Mouse (Mus musculus) gastrocnemius, adult 2 months (tissue): Measurements from ENCODE around the gene Olfr1442. TPM values are rescaled to one million over a fixed set of nuclear protein-coding genes. Genes with fewer than 3 reads are reported as not detected.
"Not testable (repeated sequence)": the region's sequence is repeated elsewhere in the genome, so short reads cannot be mapped to it uniquely, and the experiment has no call there.

ENCODE experiments used
- DNase-seq: peaks from one replicate; pipeline ENCODE4 v3.0.0; 2022
- H3K27ac ChIP-seq: fragments of 200-600 bp; 2 replicates; pipeline ENCODE4 v1.8.1; 2022; ENCODE audit warnings: mild to moderate bottlenecking
- H3K4me3 ChIP-seq: fragments of 200-600 bp; 2 replicates; pipeline ENCODE4 v1.8.1; 2022; ENCODE audit warnings: mild to moderate bottlenecking, moderate library complexity
- CTCF ChIP-seq: fragments of 200-600 bp; IDR thresholded peaks from 2 replicates; pipeline ENCODE4 v1.8.1; 2022; ENCODE audit warnings: antibody characterized with exemption, mild to moderate bottlenecking, moderate library complexity
- intact Hi-C: fragments of 180-260 bp; cut with DNase I; formaldehyde crosslinking; loops from one replicate; pipeline ENCODE4 v1.15.1; 2025
- long read RNA-seq, 2 experiments: library from polyadenylated mRNA; stranded (forward); transcript quantifications; one replicate each; pipeline ENCODE4 v2.0.0; 2021
- total RNA-seq, 2 experiments: library from RNA; stranded (reverse); gene quantifications; 2 replicates each; pipeline ENCODE4 v1.2.3; 2021

Gene Olfr1442
- total RNA-seq, result not detected
- long read RNA-seq, experiment 1, result 0 reads
- long read RNA-seq, experiment 2, result 0 reads

- TF ChIP-seq CTCF, result no peak
These were observed at the start of gene Olfr1442 for GRCm38 (mm10) chr19:12670139-12670538. Gene Olfr1442, plus strand, starts transcription at chr19:12670439.

GRCm38 (mm10) chr19:12633176-12633575, 37.1 kb upstream of the Olfr1442 start, which contains the start of gene Glyat:
Gene Glyat, plus strand, starts transcription at chr19:12633308.
- intact Hi-C loops, result no loop called here
- no peak for TF ChIP-seq CTCF
- Histone ChIP-seq H3K27ac (no peak within 1 kb of the TSS), H3K4me3 (no peak within 1 kb of the TSS)
- DNase-seq, result no peak

More at GRCm38 (mm10) chr19:12670139-12670538, at the start of gene Olfr1442:
- H3K27ac ChIP-seq, result no peak within 1 kb of the TSS
- intact Hi-C loops, result no loop called here
- no peak within 1 kb of the TSS for H3K4me3 ChIP-seq
- DNase-seq, result no peak

GRCm38 (mm10) chr19:12634259-12634658, 36.0 kb upstream of the Olfr1442 start:
- no peak for TF ChIP-seq CTCF
- no peak for DNase-seq
- intact Hi-C loops, result no loop called here
- H3K4me3 ChIP-seq, result no peak overlapping the region
- H3K27ac ChIP-seq, result no peak overlapping the region

- no peak for DNase-seq
- Histone ChIP-seq H3K27ac (no peak overlapping the region), H3K4me3 (no peak overlapping the region)
- intact Hi-C loops, result no loop called here
- no peak for TF ChIP-seq CTCF
These were observed 35.3 kb upstream of the Olfr1442 start for GRCm38 (mm10) chr19:12634963-12635362.

GRCm38 (mm10) chr19:12636863-12637262, 33.4 kb upstream of the Olfr1442 start:
- TF ChIP-seq CTCF, result no peak
- H3K4me3 ChIP-seq, result no peak overlapping the region
- intact Hi-C loops, result no loop called here
- H3K27ac ChIP-seq, result no peak overlapping the region
- DNase-seq, result no peak

GRCm38 (mm10) chr19:12638049-12638448, 32.2 kb upstream of the Olfr1442 start:
- TF ChIP-seq CTCF, result no peak
- no peak for DNase-seq
- intact Hi-C loops, result no loop called here

GRCm38 (mm10) chr19:12649511-12649910, 20.7 kb upstream of the Olfr1442 start:
- H3K27ac ChIP-seq, result no peak overlapping the region
- no peak for DNase-seq
- TF ChIP-seq CTCF, result no peak
- intact Hi-C loops, result no loop called here
- no peak overlapping the region for H3K4me3 ChIP-seq

More at GRCm38 (mm10) chr19:12638049-12638448, 32.2 kb upstream of the Olfr1442 start:
- no peak overlapping the region for H3K27ac ChIP-seq
- no peak overlapping the region for H3K4me3 ChIP-seq

- intact Hi-C loops, result no loop called here
- no peak for DNase-seq
- H3K4me3 ChIP-seq, result no peak overlapping the region
- no peak overlapping the region for H3K27ac ChIP-seq
- no peak for TF ChIP-seq CTCF
These were observed 4.1 kb upstream of the Olfr1442 start for GRCm38 (mm10) chr19:12666156-12666555.

GRCm38 (mm10) chr19:12668601-12669000, 1.6 kb upstream of the Olfr1442 start:
- DNase-seq, H3K27ac ChIP-seq, intact Hi-C loops, H3K4me3 ChIP-seq: not testable (repeated sequence)

GRCm38 (mm10) chr19:12671051-12671450, 812 bp downstream of the Olfr1442 start:
- no peak overlapping the region for H3K4me3 ChIP-seq
- intact Hi-C loops, result no loop called here
- TF ChIP-seq CTCF, result no peak
- DNase-seq, result no peak
- no peak overlapping the region for H3K27ac ChIP-seq

GRCm38 (mm10) chr19:12677812-12678211, 7.6 kb downstream of the Olfr1442 start, which contains the start of gene Olfr1443:
Gene Olfr1443, plus strand, starts transcription at chr19:12678112.
- intact Hi-C loops, result no loop called here
- DNase-seq, result no peak
- no peak for TF ChIP-seq CTCF

GRCm38 (mm10) chr19:12684638-12685037, 14.4 kb downstream of the Olfr1442 start:
- DNase-seq, result no peak
- no peak overlapping the region for H3K27ac ChIP-seq
- intact Hi-C loops, result no loop called here
- H3K4me3 ChIP-seq, result no peak overlapping the region
- no peak for TF ChIP-seq CTCF

More at GRCm38 (mm10) chr19:12677812-12678211, 7.6 kb downstream of the Olfr1442 start, which contains the start of gene Olfr1443:
- Histone ChIP-seq H3K4me3 (no peak within 1 kb of the TSS), H3K27ac (no peak within 1 kb of the TSS)

- intact Hi-C loops, result no loop called here
- DNase-seq, result no peak
- no peak overlapping the region for H3K4me3 ChIP-seq
- H3K27ac ChIP-seq, result no peak overlapping the region
- no peak for TF ChIP-seq CTCF
These were observed 15.0 kb downstream of the Olfr1442 start for GRCm38 (mm10) chr19:12685231-12685630.

- no peak for TF ChIP-seq CTCF
- DNase-seq, result no peak
- Histone ChIP-seq H3K27ac (no peak within 1 kb of the TSS), H3K4me3 (no peak within 1 kb of the TSS)
- intact Hi-C loops, result no loop called here
These were observed 25.4 kb downstream of the Olfr1442 start, which contains the start of gene Keg1 for GRCm38 (mm10) chr19:12695590-12695989. Gene Keg1, plus strand, starts transcription at chr19:12695786.
